Mouse (Mus musculus) gonadal fat pad, adult 2 months (tissue): ENCODE results near the gene Zmiz1. TPM values are rescaled to one million over a fixed set of nuclear protein-coding genes. Genes with fewer than 3 reads are reported as not detected.

Experiments used
- DNase-seq: peaks from one replicate; pipeline ENCODE4 v3.0.0-alpha.2; 2012; ENCODE audit warnings: low read depth
- polyA plus RNA-seq: library from polyadenylated mRNA; depleted of rRNA; stranded (reverse); fragments of >200 nt; gene quantifications from 2 replicates; pipeline ENCODE4 v1.2.3, GENCODE M21; 2012

The Zmiz1 gene
- polyA plus RNA-seq, 1 experiment, result 16.3 TPM

DNA sequence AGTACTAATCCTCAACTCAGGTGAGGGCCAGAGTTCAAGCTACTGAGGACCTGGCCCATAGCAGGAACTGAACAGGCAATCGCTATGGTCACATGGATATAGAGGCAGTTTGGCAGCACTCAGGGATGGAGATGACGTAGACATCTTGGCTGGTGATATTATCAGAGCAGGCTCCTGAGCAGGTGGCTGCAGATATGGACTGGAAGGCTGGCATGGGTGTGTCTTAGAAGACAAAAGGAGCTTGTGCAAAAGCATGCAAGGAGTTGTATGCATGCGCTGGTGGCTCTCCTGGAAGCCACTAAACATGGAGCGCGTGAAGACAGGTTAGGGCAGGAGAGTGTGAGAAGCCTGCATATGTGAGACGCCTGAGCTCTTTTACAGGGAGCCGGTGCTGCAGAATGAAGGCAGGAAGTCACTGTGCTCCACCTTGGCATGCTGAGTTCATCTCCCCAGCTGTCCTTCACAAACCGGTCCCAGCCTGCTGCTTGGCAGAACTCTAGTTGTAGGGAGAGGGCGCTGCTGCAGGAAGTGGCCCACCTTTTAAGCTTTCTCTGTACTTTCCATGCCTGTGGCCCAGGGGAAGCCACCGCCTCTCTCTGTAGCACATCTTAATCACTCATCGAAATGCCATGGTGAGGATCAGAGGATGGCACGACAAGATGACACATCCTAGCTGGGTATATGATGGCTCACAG lies 4.8 kb upstream of the Zmiz1 start:
- DNase-seq, result no peak

DNA sequence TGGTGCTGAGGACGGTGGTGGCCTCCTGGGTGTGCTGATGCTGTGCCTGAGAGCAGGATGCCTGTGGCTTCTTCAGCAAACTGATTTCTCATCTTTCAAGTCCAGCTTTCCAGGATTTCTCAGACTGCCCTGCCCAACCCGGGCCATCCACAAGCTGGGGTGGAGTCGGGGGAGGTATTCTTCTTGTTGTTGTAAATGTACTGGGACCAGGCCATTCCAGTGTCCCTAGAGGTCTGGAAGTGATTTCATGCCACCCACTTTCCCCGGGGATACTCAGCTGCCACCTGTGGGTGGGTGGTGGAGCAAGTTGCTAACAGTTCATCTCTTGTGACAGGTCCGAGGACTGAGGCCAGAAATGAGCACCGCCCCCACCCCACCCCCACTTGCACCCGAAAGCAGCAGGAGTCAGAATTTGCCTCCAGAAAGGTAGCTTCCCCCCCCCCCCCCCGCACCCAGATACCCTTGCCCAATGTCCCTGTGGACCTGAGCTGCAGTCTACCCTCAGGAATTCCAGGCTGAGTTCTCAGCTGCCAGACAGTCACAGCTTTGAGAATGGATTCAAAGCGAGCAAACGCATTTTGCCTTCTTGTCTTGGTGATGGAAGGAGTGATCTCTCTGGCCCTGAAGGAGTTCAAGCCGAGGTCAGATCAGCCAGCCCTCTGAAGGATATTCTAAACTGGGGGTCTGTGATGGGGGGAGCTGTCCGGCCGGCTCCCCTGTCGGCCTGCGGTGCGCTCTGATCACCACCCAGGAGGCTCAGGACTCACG lies 2.1 kb upstream of the Zmiz1 start:
- no peak for DNase-seq

DNA sequence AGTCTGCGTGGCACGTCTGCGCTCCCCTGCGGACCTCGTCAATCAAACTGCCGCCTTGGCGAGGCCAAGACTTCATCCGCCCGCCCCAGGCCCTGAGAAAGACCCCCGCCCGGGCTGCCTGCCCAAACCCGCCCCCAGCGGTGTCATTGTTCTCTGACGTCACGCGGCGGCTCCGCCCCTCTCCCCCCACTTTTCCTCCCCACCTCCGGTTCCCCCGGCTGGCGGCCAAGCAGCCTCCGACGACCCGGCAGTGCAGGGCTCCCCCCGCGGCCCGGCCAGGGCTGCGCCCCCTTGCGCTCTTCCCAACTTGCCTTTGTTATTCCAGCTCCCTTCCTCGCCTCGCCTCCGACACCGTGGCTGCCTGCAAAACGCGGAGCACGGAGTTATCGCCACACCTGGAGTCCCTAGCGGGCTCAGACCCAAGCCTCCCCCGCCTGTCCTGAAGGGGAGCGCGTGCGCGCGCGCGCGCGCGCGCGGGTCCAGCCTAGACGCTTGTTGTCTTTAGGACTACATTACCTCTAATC lies 1.5 kb upstream of the Zmiz1 start:
- DNase-seq, result no peak

DNA sequence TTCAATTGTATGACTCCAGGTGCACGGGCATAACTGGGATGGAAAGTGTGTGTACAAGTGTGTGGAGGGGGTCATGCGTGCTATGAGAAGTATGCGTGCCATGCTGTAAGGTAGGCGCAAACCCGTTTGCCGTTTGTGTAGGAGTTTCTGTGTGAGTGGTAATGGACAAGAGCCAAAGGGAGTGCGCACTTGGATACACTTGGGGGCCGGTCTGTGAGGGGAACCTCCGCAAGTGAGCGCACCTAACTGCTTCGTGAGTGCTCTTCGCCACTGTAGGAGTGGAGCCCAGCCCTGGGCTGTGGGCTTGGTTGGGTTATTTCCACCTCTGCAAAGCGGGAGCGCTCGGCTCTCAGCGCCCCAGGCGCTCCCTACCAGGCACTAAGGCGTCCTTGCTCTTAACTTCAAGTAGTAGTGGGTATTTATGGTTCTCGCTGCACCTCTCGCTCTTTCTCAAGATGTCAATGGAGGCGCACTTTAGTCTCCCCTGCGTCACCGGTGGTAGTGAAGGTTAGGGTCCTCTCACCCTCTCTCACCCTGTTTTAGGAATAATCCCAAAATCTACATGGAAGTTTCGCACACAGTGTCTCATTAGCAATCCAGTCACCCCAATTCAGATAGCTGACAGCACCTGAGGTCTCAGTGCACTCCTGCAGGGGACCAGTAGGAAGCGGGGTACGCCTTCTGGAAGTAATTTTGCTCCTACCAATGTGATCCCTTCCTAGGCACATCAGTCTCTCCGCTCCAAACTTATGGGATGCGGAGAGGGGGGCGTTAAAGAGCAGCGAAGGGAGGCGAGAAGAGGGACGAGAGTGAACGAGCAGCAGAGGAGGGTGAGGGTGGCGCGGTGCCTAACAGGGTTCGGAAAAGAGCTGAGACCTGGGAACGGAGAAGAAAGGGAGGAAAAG lies 622 bp upstream of the Zmiz1 start:
- DNase-seq, result no peak

DNA sequence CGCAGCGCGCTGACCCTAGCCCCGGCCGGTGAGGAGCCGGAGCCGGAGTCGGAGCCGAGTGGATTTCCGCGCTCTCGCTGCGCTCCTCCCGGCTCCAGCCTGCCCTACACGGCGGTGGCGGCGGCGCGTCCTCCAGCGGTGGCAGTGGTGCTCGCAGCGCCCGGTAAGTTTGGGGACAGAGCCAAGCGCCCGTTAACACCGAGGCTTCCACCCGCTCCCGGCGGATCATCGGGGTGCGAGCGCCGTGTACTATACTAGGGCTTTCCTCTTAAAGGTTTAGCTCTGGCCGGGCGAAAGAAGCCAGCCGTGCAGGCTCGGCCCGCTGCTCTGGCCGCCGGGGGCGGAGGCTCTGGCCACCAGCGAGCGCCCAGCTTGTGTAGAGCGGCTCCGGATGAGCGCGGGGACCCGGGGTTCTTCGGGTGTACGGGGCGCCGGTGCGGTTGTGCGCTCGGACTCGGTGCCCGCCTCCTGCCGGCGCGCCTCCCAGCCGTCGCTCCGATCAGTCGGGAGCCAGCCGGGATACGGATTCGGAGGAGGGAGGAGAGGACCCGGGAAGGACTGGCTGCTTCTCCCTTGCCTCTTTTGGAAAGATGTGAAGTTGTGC lies 511 bp downstream of the Zmiz1 start:
- DNase-seq, result no peak

DNA sequence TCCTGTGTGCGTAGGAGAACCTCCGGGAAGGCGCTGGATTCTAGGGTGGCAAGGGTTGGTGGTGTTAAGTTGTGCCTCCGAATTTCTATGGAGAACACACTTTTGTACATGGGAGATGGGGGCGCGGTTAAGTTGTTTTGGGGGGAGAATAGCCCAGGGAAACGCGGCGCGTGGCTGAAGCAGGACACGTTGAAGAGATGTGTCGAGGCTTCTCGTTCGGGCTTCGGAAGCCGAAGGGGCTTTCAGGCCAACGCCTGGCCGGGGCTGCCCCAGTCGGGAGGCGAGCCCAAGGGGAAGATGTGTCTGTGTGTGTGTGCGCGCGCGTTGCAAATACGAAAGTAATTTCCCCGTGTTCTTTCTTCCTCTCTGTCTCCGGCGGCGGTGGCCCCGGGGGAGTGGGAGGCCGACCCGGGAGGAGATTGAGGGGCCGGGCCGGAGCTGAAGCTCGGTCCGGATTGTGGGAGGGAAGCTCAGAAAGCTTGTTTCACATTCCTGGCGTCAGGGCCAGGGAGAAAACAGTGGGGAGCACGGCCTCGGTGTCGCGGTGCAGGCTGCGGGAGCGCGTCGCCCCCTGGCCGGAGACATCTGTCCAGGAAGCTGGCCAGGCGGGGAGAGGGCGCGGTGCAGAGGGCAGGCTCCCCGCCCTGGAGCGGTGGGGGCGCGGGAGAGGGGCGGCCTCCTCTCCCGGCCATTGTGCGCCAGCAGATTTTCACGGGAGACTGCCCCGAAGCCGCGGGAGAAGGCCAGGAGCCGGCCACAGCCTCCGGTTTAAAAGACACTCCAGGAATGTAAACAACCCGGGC lies 1.2 kb downstream of the Zmiz1 start:
- no peak for DNase-seq

DNA sequence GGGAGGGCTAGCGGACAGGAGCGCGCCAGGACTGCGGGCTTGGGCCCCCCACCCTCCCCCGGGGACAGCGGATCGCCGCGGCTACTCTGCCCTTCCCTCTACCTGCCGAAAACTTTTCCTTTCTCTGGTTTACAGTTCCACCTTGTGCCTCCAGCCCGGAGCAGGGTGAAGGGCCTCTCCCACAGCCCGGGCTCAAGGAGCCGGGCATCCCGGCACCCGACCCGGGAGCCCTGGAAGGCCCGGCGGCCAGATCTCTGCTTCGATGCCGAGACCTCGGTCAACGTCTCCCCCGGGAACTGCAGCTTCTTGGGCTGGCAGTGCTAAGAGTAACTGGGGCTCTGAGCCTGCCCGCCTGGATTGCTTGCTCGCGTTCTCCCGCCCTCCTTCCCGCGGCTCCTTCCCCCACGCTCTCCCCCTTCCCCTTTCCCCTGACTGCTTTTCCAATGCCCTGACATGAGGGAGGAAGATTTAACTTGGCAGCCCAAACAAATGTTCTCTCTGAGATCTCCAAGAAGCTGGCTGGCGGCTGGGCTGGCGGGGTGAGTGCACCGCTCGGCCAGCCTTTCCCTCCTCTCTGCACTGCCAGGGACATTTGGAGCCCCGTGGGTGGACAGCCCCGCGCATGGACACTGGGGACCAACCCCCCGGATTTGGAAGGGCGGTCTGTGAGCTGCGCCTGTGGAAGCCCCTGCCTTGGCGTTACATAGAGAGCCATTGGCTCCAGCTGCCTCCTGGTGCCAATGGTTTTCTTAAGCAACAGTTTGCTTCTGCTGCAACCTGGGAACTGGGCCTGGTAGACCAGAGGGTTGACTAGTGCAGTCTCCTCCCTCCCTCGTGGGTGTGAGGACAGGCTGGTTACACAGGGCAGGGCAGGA lies 2.1 kb downstream of the Zmiz1 start:
- DNase-seq, result no peak

DNA sequence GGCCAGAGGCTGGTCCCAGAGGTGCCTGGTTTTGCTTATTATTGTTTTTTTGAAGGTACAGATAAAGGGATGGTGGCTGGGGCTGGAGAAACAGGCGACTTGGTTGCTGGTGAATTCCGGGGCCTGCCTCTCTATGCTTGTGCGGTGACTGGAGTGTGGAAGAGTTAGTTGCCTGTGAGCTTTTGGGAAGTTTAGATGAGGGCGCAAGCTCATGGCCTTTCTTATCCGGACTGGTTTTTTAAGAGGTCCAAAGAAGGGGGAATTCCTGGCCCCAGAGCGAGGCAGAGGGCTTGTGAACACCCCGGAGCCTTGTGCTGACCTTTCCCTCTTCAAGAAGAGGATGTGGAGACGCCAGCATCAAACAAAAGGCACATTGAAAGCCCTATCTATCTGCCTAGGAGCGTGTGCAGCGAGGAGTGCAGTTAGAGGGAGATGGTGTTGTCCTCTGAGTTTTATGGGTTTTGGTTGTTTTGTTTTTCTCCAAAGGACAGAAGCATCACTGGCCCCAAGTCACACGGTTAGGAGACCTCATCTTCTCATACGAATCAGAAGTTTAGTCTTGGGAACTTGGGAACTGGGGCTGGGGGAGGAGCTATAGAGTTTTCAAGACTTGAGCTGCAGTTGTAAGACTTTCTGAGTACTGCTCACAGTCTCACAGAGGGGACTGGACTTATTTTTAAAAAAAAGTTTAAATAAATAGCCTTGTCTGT lies 2.8 kb downstream of the Zmiz1 start:
- no peak for DNase-seq

DNA sequence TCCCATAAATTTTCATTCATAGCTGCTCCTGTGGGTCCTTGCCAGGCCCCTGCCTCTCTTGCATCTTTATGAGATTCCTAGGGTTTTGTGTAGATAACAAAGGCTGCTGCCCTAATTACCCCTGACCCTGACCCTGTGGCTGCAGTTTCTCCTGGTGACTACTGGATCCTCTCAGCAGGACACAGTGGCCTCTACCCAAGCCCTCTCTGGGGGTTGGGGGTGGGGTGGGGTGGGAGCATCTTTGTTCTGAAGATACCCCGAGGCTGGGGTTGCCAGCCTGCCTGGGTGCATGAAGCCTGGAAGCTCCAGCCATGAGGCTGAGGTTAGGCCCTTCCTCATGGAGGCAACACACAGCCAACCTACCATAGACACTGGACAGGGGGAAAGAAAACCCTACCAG lies 4.0 kb downstream of the Zmiz1 start:
- no peak for DNase-seq

DNA sequence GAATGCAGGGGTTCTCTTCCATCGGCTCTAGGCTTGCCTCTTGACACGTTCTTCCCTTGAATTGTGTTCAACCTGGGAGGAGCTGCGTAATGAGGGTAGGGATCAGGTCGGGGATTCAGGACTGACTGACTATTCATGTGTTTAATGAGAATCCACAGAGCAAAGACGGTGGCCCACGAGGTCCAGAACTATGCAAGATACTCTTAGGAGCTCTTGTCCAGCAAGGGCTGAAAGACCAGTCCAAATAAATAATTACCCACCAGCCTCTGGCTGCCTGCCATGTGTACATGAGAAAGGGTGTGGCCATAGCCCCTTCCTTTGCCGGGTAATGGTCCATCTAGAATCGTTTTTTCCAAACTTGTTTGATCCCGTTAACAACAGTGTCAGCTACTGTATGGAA lies 4.9 kb downstream of the Zmiz1 start:
- no peak for DNase-seq

DNA sequence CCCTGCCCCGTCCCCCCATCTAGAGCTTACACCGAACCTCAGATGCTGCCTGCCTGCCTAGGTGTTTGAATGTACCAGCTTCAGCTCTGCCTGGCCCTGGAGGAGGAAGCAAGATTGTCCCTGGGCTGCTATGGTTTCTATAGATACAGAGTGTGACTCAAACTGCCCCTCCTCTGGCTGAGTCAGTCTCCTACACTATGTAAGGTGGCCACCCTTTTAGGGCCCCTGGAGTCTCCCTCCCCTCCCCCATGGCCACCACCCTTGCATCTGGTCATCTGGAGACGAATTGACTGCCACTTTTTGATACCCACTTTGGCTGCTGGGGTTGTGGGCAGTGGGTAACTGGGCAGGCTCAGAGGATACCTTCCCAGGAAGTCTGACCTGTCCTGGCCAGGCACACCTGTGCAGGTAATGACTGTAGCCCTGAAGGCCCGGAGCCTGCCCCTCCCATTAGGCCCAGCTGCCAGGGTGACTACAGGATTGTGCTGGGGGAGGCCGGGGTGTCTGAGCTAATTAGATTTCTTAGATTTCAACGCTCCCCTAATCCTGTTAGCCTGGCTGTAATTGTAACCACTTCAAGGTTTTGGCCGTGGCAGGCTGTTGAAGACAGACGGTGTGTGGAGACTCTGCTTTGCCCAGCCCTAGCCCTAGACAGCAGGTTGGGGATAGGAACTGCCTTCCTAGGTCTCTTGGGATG lies 5.8 kb downstream of the Zmiz1 start:
- DNase-seq, result no peak

DNA sequence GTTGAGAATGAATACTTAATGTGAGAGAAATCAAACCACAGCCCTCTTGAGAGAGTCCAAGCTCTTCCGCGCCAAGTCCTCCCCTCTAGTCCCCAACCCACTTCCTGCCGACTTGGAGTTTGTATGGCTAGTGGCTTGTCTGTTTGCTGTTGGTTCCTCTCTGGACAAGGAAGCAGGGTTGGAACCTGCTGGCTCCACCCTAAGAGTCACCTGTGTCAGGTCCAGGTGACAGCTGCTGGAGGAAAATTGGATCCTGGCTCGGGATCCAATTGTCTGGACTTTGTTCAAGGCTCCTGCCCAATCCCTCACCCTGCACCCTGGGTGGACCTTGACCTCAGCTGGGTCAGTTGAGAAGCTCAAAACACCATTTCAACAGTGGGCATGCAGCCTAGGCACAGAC lies 7.4 kb downstream of the Zmiz1 start:
- DNase-seq, result no peak

DNA sequence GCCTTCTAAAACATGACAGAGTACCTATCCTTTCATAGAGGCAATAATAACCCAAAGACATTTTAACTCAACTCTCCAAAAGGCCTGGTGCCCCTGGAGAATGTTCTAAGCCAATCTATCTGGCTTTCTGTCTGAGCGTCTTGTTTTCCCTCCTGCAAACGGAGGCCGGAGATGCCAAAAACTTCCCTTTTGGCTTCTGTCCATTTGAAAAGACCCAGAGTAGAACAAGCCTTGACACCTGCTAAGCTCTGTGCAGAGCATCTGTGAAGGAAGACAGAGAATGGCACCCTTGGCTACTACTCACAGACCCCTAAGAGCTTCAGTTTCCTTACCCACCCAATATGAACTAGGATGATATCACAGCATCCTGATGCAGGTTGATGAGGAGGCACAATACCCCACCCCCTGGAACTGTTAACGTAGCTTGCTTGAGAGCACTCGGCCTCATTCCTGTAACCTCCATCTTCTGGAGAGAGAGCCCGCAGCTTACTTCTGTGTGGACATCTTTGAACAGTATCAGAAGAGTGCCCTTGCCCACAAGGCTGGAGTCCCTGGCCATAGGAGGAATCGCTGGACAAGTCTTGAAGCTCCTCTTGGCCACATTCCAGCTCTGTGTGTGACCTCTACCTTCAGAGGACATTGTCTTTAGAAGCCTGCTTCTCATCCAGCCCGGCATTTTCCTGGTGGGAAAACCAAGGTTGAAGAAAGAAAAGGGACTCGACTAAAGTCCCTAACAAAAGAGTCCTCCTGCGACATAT lies 9.1 kb downstream of the Zmiz1 start:
- no peak for DNase-seq

DNA sequence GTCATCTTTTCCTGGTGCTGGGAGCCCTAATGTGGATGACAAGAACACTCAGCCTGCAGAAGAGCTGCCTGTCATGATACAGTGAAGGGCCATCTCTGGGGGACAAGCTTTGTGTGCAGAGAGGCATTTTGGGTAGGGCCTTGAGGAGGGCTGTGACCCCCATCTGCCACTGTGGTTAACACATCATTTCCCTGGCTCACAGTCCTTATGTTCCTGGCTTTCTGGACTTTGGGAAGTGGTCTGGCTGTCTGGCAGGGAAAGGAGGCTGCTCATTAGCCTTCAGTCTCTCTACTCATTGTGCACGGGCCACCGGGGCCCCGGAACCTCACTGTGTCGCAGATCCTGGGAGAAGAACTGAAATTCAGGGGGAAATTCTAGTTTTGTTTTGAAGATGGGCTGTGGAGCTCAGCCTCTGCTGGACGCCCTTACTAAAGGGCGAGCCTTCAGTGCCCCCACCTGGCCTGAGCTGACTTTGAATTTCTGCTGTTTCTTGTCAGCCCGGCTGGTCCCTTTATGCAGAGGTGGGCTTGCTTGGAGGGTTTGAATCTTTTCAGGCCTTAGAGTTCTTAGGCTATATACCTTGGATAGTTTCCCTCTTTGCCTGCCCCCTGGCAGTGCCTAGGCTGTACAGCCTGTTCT lies 10.0 kb downstream of the Zmiz1 start:
- DNase-seq, result no peak

DNA sequence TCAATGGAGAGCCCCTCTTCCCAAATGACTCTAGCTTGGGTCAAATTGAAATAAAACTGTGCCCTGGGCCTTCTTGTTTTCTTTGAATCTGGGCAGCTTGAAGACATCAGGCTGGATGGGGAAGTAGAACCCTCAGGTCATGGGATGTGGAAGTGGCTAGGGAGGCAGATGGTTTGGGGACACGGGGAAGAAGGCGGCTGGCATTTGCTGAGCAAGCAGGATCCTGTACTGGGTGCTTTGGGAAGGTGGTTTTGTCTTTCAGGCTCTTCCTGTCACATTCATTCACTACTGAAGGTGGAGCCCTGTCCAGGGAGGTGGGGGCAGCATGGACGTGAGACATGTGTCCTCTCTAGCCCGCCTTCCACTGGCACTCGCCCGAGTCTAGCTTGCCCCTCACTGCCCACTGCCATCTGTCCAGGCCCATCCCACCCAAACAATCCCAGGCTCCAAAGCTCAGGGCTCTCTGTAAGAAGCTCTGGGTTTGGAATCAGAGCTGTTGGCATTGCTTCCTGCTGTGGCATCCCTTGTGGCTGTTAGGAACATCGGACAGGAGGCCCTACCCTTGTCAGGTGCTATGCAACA lies 11.3 kb downstream of the Zmiz1 start:
- no peak for DNase-seq

DNA sequence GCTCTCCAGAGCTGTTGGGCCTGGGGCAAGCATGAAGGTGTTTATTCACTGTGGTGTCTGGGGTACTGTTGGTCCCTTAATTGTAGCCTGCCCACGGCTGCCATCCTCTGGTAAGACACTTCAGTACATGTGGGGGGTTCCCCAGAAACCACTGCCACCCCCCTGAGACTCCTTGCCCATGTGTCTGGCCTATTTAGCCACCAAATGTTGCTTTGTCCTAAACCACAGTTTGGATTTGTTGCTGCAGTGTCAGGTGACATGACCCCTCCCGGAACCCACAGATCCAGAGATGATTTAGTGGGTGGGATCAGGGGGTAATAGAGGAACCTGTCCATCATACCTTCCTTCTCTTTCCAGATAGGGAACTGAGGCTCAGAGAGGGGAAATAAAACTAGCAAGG lies 12.1 kb downstream of the Zmiz1 start:
- DNase-seq, result no peak
